Mouse (Mus musculus) testis, adult 2 months (tissue): Measurements from ENCODE around the gene 4930432M17Rik.

Experiments
- CTCF ChIP-seq: fragments of 200-500 bp; IDR thresholded peaks from 2 replicates; pipeline ENCODE4 v1.5.1; 2012; ENCODE audit warnings: low read depth, mild to moderate bottlenecking, inconsistent platforms, low read length, moderate library complexity; ENCODE audit not compliant: control insufficient read depth, insufficient read depth, insufficient replicate concordance
- POLR2A ChIP-seq: fragments of 200-500 bp; IDR thresholded peaks from 2 replicates; pipeline ENCODE4 v1.6.1; 2012; ENCODE audit warnings: low read depth, mild to moderate bottlenecking, inconsistent platforms, low read length, moderate library complexity; ENCODE audit not compliant: control insufficient read depth

- no peak for TF ChIP-seq CTCF
- TF ChIP-seq POLR2A = no peak
Measured at GRCm38 (mm10) chr3:121713816-121714215, 43.3 kb downstream of the 4930432M17Rik start.
